Mouse (Mus musculus): Measurements from ENCODE around the gene Cyp2j5. TPM values are rescaled to one million over a fixed set of nuclear protein-coding genes. Genes with fewer than 3 reads are reported as not detected.
"Not testable (repeated sequence)": the region's sequence is repeated elsewhere in the genome, so short reads cannot be mapped to it uniquely, and the experiment has no call there.

The Cyp2j5 gene
- polyA plus RNA-seq, 1 experiment from 2014 or later: not detected

GRCm38 (mm10) chr4:96622474-96622873, 41.5 kb downstream of the Cyp2j5 start:
- H3K4me2 ChIP-seq: no peak overlapping the region
- 92% methylated on average over 1 of the region's 1 CpGs for WGBS
- H3K9me3 ChIP-seq: peaks cover 7% of the 10 kb centered on the region; the same call in 1 of the 2 replicates
- no peaks in the 10 kb centered on the region for H3K27me3 ChIP-seq
- no peak overlapping the region for H3K4me3 ChIP-seq
- no peaks in the 10 kb centered on the region for H3K4me1 ChIP-seq (replicated peaks)
- H3K36me3 ChIP-seq: no peaks in the 10 kb centered on the region
- H3K27ac ChIP-seq (replicated peaks): no peak overlapping the region
- H3K9ac ChIP-seq: no peak overlapping the region
- no peak for ATAC-seq (ENCODE audit: low read depth)

- Histone ChIP-seq H3K9me3 (no peaks in the 10 kb centered on the region), H3K4me3 (peak overlapping the region; percentile 38; the same call in 1 of the 2 replicates), H3K4me2 (peak overlapping the region; percentile 63), H3K4me1 (replicated peaks) (peaks cover 11% of the 10 kb centered on the region), H3K9ac (no peak overlapping the region), H3K27ac (replicated peaks) (peak overlapping the region; percentile 69; the same call in 1 of the 2 replicates), H3K27me3 (no peaks in the 10 kb centered on the region), H3K36me3 (no peaks in the 10 kb centered on the region)
- ATAC-seq (ENCODE audit: low read depth): peak; percentile 80
- 42% methylated on average over 4 of the region's 4 CpGs for WGBS
Observed at GRCm38 (mm10) chr4:96591791-96592150, 72.2 kb downstream of the Cyp2j5 start.

GRCm38 (mm10) chr4:96590911-96591790, 72.8 kb downstream of the Cyp2j5 start, which contains the start of gene Cyp2j9:
Gene Cyp2j9, minus strand, starts transcription at chr4:96591578.
- H3K9ac ChIP-seq: peak within 1 kb of the TSS; percentile 64
- H3K27ac ChIP-seq (replicated peaks): peak within 1 kb of the TSS; percentile 69
- peak; percentile 94 for ATAC-seq (ENCODE audit: low read depth)
- peaks cover 11% of the 10 kb centered on the region for H3K4me1 ChIP-seq (replicated peaks)
- peak within 1 kb of the TSS; percentile 63 for H3K4me2 ChIP-seq
- 12% methylated on average over 18 of the region's 18 CpGs for WGBS
- H3K27me3 ChIP-seq: no peaks in the 10 kb centered on the region
- peak within 1 kb of the TSS; percentile 38 for H3K4me3 ChIP-seq
- H3K9me3 ChIP-seq: no peaks in the 10 kb centered on the region
- H3K36me3 ChIP-seq: no peaks in the 10 kb centered on the region

GRCm38 (mm10) chr4:96581425-96582088, 82.4 kb downstream of the Cyp2j5 start:
- no peak overlapping the region for H3K4me2 ChIP-seq
- H3K9me3 ChIP-seq: no peaks in the 10 kb centered on the region
- no peak overlapping the region for H3K4me3 ChIP-seq
- no peaks in the 10 kb centered on the region for H3K36me3 ChIP-seq
- no peak overlapping the region for H3K9ac ChIP-seq
- no peak overlapping the region for H3K27ac ChIP-seq (replicated peaks)
- no peak for ATAC-seq (ENCODE audit: low read depth)
- no peaks in the 10 kb centered on the region for H3K4me1 ChIP-seq (replicated peaks)
- WGBS: 78% methylated on average over 1 of the region's 1 CpGs
- no peaks in the 10 kb centered on the region for H3K27me3 ChIP-seq

- H3K36me3 ChIP-seq; H3K4me1 ChIP-seq (replicated peaks); H3K27ac ChIP-seq (replicated peaks); H3K4me3 ChIP-seq; ATAC-seq (ENCODE audit: low read depth); H3K9ac ChIP-seq; H3K27me3 ChIP-seq; H3K4me2 ChIP-seq; H3K9me3 ChIP-seq: not testable (repeated sequence)
- WGBS: 63% methylated on average over 6 of the region's 6 CpGs
Observed at GRCm38 (mm10) chr4:96580351-96580750, 83.6 kb downstream of the Cyp2j5 start.

Other genes starting within 250 kb of the Cyp2j5 start
- gene Cyp2j8, start 156.8 kb downstream of the Cyp2j5 start, polyA plus RNA-seq (2015; fragmentation: Nextera tagmentation; extraction: Ambion mirVana): not detected in 2 replicates
- 7.1 and 7.7 TPM in 2 replicates for gene Cyp2j6, start 110.5 kb downstream of the Cyp2j5 start, polyA plus RNA-seq (2015; fragmentation: Nextera tagmentation; extraction: Ambion mirVana)
- 4.8 and 6.7 TPM in 2 replicates for gene Cyp2j9, start 72.6 kb downstream of the Cyp2j5 start, polyA plus RNA-seq (2015; fragmentation: Nextera tagmentation; extraction: Ambion mirVana)
- gene Gm12695, start 121.0 kb upstream of the Cyp2j5 start, polyA plus RNA-seq (2015; fragmentation: Nextera tagmentation; extraction: Ambion mirVana): not detected in 2 replicates